Mouse (Mus musculus): Measurements from ENCODE around the gene Phactr2. TPM values are rescaled to one million over a fixed set of nuclear protein-coding genes. Genes with fewer than 3 reads are reported as not detected.

The Phactr2 gene
- polyA plus RNA-seq, 1 experiment, result 12.5 TPM

DNA sequence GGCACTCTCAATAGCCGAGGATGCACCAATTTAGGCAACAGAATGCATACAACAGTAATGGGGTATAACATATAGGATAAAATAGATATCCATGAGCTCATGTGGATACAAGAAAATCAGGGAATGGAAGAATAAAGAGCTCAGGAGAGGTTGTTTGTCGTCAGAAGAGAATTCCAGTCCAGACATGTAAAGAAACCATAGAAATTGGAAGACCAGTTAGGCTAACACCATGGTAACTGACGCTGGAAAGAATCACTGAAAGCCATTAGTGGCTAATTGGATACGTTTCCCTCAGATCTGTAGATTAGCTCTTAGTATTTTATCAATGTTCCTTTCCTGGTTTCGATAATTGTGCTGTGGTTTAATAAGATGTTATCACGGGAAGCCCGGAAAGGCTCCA, 41.2 kb downstream of the Phactr2 start:
- WGBS, result 56% methylated on average over 7 of the region's 7 CpGs
- Histone ChIP-seq H3K4me1 (ENCODE audit: control insufficient read depth, insufficient read depth, low read length) (peaks cover 16% of the 10 kb centered on the region), H3K27me3 (replicated peaks; ENCODE audit: control insufficient read depth, insufficient read depth, low read length) (no peaks in the 10 kb centered on the region), H3K36me3 (ENCODE audit: control insufficient read depth, insufficient read depth, low read length) (no peaks in the 10 kb centered on the region), H3K27ac (ENCODE audit: insufficient read depth, low read depth, low read length) (no peak overlapping the region), H3K4me3 (ENCODE audit: insufficient read depth, low read depth, low read length) (no peak overlapping the region)
- no peak for DNase-seq
- no peak for TF ChIP-seq POLR2A (IDR thresholded peaks at IDR 0.05; ENCODE audit: low read depth, low read length)
- no peak for TF ChIP-seq CTCF (conservative IDR thresholded peaks at IDR 0.05; ENCODE audit: insufficient read depth, insufficient read length, low read depth, low read length)

DNA sequence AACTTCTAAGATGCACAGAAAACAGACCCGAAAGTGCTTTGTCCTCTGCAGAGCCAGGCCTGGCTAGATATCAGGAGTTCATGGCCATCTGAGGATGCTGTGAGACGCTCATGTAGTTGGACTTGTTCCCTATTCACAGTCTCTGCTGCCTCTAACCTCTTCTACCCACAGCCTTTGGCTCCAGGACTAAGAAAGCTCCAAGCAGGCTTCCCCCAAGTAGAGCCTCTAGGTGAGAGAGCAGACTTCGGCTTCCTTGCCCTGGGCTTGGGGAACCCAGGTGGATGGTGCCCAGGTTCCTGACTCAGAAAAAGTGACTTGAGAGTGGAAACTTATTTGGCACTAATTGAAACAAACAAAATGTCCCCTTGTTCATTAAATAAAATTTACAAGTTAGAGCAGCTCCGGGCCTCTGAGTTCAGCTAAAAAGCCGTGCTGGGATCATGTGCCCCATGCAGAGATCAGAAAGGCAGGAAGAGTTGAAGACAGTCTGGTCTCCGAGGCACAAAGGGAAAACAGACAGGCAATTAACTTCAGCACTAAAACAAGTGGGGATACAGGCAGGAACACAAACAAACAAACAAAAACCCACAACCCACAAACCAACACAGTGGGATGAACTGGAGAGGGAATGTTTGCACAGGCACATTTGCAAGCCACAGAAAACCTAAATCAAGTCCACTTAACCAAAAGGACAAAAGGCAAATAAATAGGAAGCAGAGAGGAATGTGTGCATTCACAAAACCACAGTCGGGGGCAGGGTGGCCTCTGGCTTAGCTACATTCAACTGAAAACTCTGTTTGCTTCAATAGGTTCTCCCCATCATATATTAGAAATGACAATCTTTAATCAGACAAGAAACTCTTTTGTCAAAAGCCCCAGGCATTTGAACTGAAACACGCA, 42.3 kb downstream of the Phactr2 start:
- Histone ChIP-seq H3K4me3 (ENCODE audit: insufficient read depth, low read depth, low read length) (no peak overlapping the region), H3K36me3 (ENCODE audit: control insufficient read depth, insufficient read depth, low read length) (no peaks in the 10 kb centered on the region), H3K27ac (ENCODE audit: insufficient read depth, low read depth, low read length) (no peak overlapping the region), H3K27me3 (replicated peaks; ENCODE audit: control insufficient read depth, insufficient read depth, low read length) (no peaks in the 10 kb centered on the region), H3K4me1 (ENCODE audit: control insufficient read depth, insufficient read depth, low read length) (peaks cover 9% of the 10 kb centered on the region)
- 48% methylated on average over 8 of the region's 8 CpGs for WGBS
- no peak for TF ChIP-seq CTCF (conservative IDR thresholded peaks at IDR 0.05; ENCODE audit: insufficient read depth, insufficient read length, low read depth, low read length)
- no peak for TF ChIP-seq POLR2A (IDR thresholded peaks at IDR 0.05; ENCODE audit: low read depth, low read length)
- no peak for DNase-seq

DNA sequence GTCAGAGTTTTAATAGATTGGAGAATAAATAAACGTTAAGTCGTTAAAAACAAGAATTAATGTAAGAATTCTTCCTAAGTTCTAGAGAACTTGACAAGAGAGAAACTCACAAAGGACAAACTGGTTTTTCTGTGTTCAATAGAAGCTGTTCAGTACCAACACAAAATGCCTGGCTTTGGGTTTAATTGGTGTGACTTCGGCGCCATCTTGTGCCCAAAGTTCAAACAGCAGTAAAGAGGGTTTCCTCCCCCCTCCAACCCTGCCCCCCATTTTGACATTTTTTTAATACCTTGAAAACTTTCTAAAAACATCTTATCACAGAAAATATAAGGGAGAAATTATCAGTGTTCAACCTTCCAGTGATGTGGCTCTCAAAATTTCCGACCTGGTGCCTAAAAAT, 44.4 kb downstream of the Phactr2 start:
- WGBS, result 17% methylated on average over 5 of the region's 5 CpGs
- H3K36me3 ChIP-seq (ENCODE audit: control insufficient read depth, insufficient read depth, low read length), result no peaks in the 10 kb centered on the region
- no peak overlapping the region for H3K4me3 ChIP-seq (ENCODE audit: insufficient read depth, low read depth, low read length)
- no peak overlapping the region for H3K27ac ChIP-seq (ENCODE audit: insufficient read depth, low read depth, low read length)
- peaks cover 8% of the 10 kb centered on the region; the same call in 1 of the 2 replicates for H3K4me1 ChIP-seq (ENCODE audit: control insufficient read depth, insufficient read depth, low read length)
- peak; percentile 67 for DNase-seq
- no peaks in the 10 kb centered on the region for H3K27me3 ChIP-seq (replicated peaks; ENCODE audit: control insufficient read depth, insufficient read depth, low read length)
- TF ChIP-seq CTCF (conservative IDR thresholded peaks at IDR 0.05; ENCODE audit: insufficient read depth, insufficient read length, low read depth, low read length) (peak; percentile 72), POLR2A (IDR thresholded peaks at IDR 0.05; ENCODE audit: low read depth, low read length) (no peak)

DNA sequence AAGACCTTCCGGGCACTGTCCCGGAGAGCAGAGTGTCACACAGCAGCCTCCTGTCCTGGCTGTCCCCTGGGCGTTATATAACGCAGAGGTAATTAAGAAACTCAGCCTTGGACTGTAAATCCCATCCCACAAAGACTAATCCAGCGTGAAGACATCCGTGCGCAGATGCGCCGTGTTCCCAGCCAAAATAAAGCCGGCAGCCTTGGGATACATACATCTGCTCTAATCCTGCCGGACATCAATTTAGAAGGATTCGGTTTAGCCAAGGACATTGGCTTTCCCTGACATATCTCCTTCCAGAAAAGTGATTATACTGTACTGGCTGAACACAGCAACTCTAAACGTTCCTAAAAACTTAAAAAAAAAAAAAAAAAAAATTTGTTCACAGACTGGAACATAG, 45.0 kb downstream of the Phactr2 start:
- H3K4me3 ChIP-seq (ENCODE audit: insufficient read depth, low read depth, low read length), result no peak overlapping the region
- TF ChIP-seq CTCF (conservative IDR thresholded peaks at IDR 0.05; ENCODE audit: insufficient read depth, insufficient read length, low read depth, low read length), result no peak
- no peak for TF ChIP-seq POLR2A (IDR thresholded peaks at IDR 0.05; ENCODE audit: low read depth, low read length)
- H3K27me3 ChIP-seq (replicated peaks; ENCODE audit: control insufficient read depth, insufficient read depth, low read length), result no peaks in the 10 kb centered on the region
- 53% methylated on average over 13 of the region's 13 CpGs for WGBS
- no peak overlapping the region for H3K27ac ChIP-seq (ENCODE audit: insufficient read depth, low read depth, low read length)
- H3K4me1 ChIP-seq (ENCODE audit: control insufficient read depth, insufficient read depth, low read length), result peaks cover 8% of the 10 kb centered on the region; the same call in 1 of the 2 replicates
- peak; percentile 52 for DNase-seq
- H3K36me3 ChIP-seq (ENCODE audit: control insufficient read depth, insufficient read depth, low read length), result no peaks in the 10 kb centered on the region

DNA sequence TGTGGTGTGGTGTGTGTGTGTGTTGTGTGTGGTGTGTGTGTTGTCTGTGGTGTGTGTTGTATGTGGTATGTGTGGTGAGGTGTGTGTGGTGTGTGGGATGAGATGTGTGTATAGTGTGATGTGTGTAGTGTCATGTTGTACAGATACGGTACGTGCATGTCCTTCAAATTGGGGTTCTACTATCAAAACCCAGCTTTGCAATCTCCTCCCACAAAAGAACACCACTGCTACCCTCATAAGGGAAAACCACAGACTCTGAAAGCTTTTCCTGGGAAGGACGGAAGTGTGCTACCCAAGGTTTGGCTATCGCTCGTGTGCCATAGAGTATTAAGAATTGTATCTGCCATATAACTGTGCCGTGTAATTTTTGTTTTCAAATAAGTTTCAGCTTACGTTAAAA, 45.7 kb downstream of the Phactr2 start:
- Histone ChIP-seq H3K27me3 (replicated peaks; ENCODE audit: control insufficient read depth, insufficient read depth, low read length) (no peaks in the 10 kb centered on the region), H3K36me3 (ENCODE audit: control insufficient read depth, insufficient read depth, low read length) (no peaks in the 10 kb centered on the region), H3K4me3 (ENCODE audit: insufficient read depth, low read depth, low read length) (no peak overlapping the region), H3K27ac (ENCODE audit: insufficient read depth, low read depth, low read length) (no peak overlapping the region), H3K4me1 (ENCODE audit: control insufficient read depth, insufficient read depth, low read length) (peaks cover 7% of the 10 kb centered on the region; the same call in 1 of the 2 replicates)
- 91% methylated on average over 7 of the region's 7 CpGs for WGBS
- no peak for TF ChIP-seq CTCF (conservative IDR thresholded peaks at IDR 0.05; ENCODE audit: insufficient read depth, insufficient read length, low read depth, low read length)
- no peak for TF ChIP-seq POLR2A (IDR thresholded peaks at IDR 0.05; ENCODE audit: low read depth, low read length)
- DNase-seq, result no peak

DNA sequence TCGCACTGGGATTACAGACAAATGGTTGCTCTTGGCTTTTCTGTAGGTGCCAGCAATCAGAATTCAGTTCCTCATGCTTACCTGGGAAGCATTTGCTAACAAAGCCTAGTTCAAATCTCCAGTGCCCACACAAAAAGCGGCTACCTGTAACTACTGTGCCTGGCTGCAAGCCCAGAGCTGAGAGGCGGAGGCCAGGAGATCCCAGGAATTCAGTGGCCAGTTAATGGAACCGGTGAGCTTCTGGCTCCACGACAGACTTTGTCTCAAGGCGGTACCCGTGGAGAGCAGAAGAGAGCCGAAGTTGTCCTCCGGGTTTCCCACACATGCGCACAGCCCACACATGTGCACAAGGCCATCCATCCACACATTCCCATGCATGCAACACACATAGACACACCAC, 46.6 kb downstream of the Phactr2 start:
- Histone ChIP-seq H3K4me1 (ENCODE audit: control insufficient read depth, insufficient read depth, low read length) (peaks cover 5% of the 10 kb centered on the region; the same call in 1 of the 2 replicates), H3K27ac (ENCODE audit: insufficient read depth, low read depth, low read length) (no peak overlapping the region), H3K4me3 (ENCODE audit: insufficient read depth, low read depth, low read length) (no peak overlapping the region), H3K27me3 (replicated peaks; ENCODE audit: control insufficient read depth, insufficient read depth, low read length) (no peaks in the 10 kb centered on the region), H3K36me3 (ENCODE audit: control insufficient read depth, insufficient read depth, low read length) (no peaks in the 10 kb centered on the region)
- no peak for TF ChIP-seq CTCF (conservative IDR thresholded peaks at IDR 0.05; ENCODE audit: insufficient read depth, insufficient read length, low read depth, low read length)
- TF ChIP-seq POLR2A (IDR thresholded peaks at IDR 0.05; ENCODE audit: low read depth, low read length), result no peak
- DNase-seq, result peak; percentile 95
- WGBS, result 38% methylated on average over 10 of the region's 10 CpGs

DNA sequence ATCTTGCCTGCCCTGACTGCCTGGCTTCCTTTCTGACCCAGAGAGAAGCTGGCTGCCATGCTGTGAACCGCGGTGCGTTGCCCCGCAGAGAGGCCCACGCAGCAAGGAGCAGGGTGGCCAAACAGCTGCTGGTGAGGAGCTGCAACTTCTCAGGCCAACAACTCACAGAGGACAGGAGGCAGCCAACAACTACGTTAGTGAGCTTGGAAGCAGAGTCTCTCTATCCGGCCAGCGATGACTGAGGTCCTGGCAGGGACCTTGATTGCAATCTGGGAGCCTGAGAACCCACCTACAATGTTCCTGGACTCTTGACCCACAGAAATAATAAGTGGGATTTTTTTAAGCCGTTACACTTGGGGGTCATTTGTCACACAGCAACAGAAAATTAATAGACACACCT, 49.0 kb downstream of the Phactr2 start:
- Histone ChIP-seq H3K4me1 (ENCODE audit: control insufficient read depth, insufficient read depth, low read length) (peaks cover 2% of the 10 kb centered on the region; the same call in 1 of the 2 replicates), H3K36me3 (ENCODE audit: control insufficient read depth, insufficient read depth, low read length) (no peaks in the 10 kb centered on the region), H3K27me3 (replicated peaks; ENCODE audit: control insufficient read depth, insufficient read depth, low read length) (no peaks in the 10 kb centered on the region), H3K27ac (ENCODE audit: insufficient read depth, low read depth, low read length) (no peak overlapping the region), H3K4me3 (ENCODE audit: insufficient read depth, low read depth, low read length) (no peak overlapping the region)
- WGBS, result 88% methylated on average over 9 of the region's 9 CpGs
- TF ChIP-seq CTCF (conservative IDR thresholded peaks at IDR 0.05; ENCODE audit: insufficient read depth, insufficient read length, low read depth, low read length) (no peak), POLR2A (IDR thresholded peaks at IDR 0.05; ENCODE audit: low read depth, low read length) (no peak)
- DNase-seq, result no peak

Measured in kidney, adult 2 months (tissue).